In genomic region chr13:24830756-24831352, GRCm38 (mm10) we compare ENCODE assay signal across 8 mouse cellular contexts. TPM values are rescaled to one million over a fixed set of nuclear protein-coding genes. Genes with fewer than 3 reads are reported as not detected.
DNase-seq lines count a peak whose midpoint lies in the region; ATAC-seq and TF ChIP-seq lines count a peak whose summit lies in the region.

No protein-coding gene starts in this region.

- peak overlapping the region; percentile 92 for H3K27ac ChIP-seq in kidney, embryonic 16.5 days (ENCODE audit: low read length)
- peak overlapping the region; percentile 94 for H3K27ac ChIP-seq in bone marrow, adult 2 months (ENCODE audit: control insufficient read depth, insufficient read depth, low read depth, low read length, poor library complexity)
- peak overlapping the region; percentile 96 for H3K27ac ChIP-seq in heart, embryonic 14.5 days (replicated peaks in 1 of 2; ENCODE audit: control insufficient read depth in 1 of 2, insufficient read depth in 1 of 2, low read depth in 2 of 2, low read length in 2 of 2)
- H3K27ac ChIP-seq in liver, embryonic 13.5 days, result peak overlapping the region; percentile 96

- peak overlapping the region; percentile 65 for H3K4me2 ChIP-seq in kidney, embryonic 16.5 days (replicated peaks; ENCODE audit: low read depth, low read length)
- H3K4me2 ChIP-seq in heart, embryonic 14.5 days (ENCODE audit: low read length), result peak overlapping the region; percentile 91
- H3K4me2 ChIP-seq in liver, embryonic 13.5 days, result peak overlapping the region; percentile 82

- peak overlapping the region; percentile 88 for H3K4me3 ChIP-seq in kidney, embryonic 16.5 days (ENCODE audit: low read length)
- H3K4me3 ChIP-seq in bone marrow, adult 2 months (replicated peaks; ENCODE audit: control insufficient read depth, low read depth, low read length), result peak overlapping the region; percentile 98
- H3K4me3 ChIP-seq in heart, embryonic 14.5 days (ENCODE audit: control insufficient read depth in 1 of 2, insufficient read depth in 1 of 2, low read depth in 1 of 2, low read length in 2 of 2), result peak overlapping the region; percentile 72 to 97
- H3K4me3 ChIP-seq in liver, embryonic 13.5 days (replicated peaks), result peak overlapping the region; percentile 97

- no peak for DNase-seq in kidney, postnatal 25 days
- DNase-seq in liver, embryonic 13.5 days, result no peak
- DNase-seq in splenic B cell, adult 2 months (ENCODE audit: low read depth, low spot score), result peak; percentile 41
- DNase-seq in adrenal gland, adult 8-10 months, result no peak
- no peak for DNase-seq in urinary bladder, postnatal 25 days (ENCODE audit: low spot score)

- H3K4me1 ChIP-seq in kidney, embryonic 16.5 days (ENCODE audit: insufficient read depth, low read length), result peaks cover 25% of the 10 kb centered on the region
- no peaks in the 10 kb centered on the region for H3K4me1 ChIP-seq in bone marrow, adult 2 months (ENCODE audit: control insufficient read depth, insufficient read depth, low read length)
- peaks cover 8 to 39% of the 10 kb centered on the region in 2 experiments for H3K4me1 ChIP-seq in heart, embryonic 14.5 days (ENCODE audit: control insufficient read depth in 2 of 2, insufficient read depth in 2 of 2, low read length in 2 of 2)
- peaks cover 42% of the 10 kb centered on the region for H3K4me1 ChIP-seq in liver, embryonic 13.5 days (replicated peaks)

- H3K27me3 ChIP-seq in kidney, embryonic 16.5 days (ENCODE audit: insufficient read depth, low read length), result no peaks in the 10 kb centered on the region
- no peaks in the 10 kb centered on the region for H3K27me3 ChIP-seq in heart, embryonic 14.5 days (ENCODE audit: control insufficient read depth, insufficient read depth, low read length)
- no peaks in the 10 kb centered on the region for H3K27me3 ChIP-seq in liver, embryonic 13.5 days
- H3K27me3 ChIP-seq in splenic B cell, adult 2 months (ENCODE audit: control insufficient read depth, insufficient read depth, low read length, poor library complexity, severe bottlenecking), result no peaks in the 10 kb centered on the region

- TF ChIP-seq CTCF in bone marrow, adult 2 months (IDR thresholded peaks at IDR 0.05; ENCODE audit: control insufficient read depth, insufficient read depth, low read length), result no peak

- no peak for ATAC-seq in kidney, embryonic 16.5 days (ENCODE audit: low FRiP score, low TSS enrichment)
- no peak for ATAC-seq in heart, embryonic 14.5 days (ENCODE audit: insufficient number of reproducible peaks, insufficient read depth, low FRiP score, low read depth)
- peak; percentile 10; the same call in 1 of the 2 replicates for ATAC-seq in liver, embryonic 13.5 days (ENCODE audit: low read depth)

- H3K36me3 ChIP-seq in kidney, embryonic 16.5 days (ENCODE audit: insufficient read depth, low read length), result peaks cover 3% of the 10 kb centered on the region; the same call in 1 of the 2 replicates
- H3K36me3 ChIP-seq in heart, embryonic 14.5 days (ENCODE audit: control insufficient read depth, insufficient read depth, low read length), result peaks cover 10% of the 10 kb centered on the region; the same call in 1 of the 2 replicates
- peaks cover 9% of the 10 kb centered on the region for H3K36me3 ChIP-seq in liver, embryonic 13.5 days
- no peaks in the 10 kb centered on the region for H3K36me3 ChIP-seq in splenic B cell, adult 2 months (ENCODE audit: control insufficient read depth, insufficient read depth, low read length, poor library complexity, severe bottlenecking)

- TF ChIP-seq POLR2A in bone marrow, adult 2 months (IDR thresholded peaks at IDR 0.05; ENCODE audit: borderline replicate concordance, control insufficient read depth, low read depth, low read length), result no peak

- H3K9me3 ChIP-seq in kidney, embryonic 16.5 days (ENCODE audit: low read length), result no peaks in the 10 kb centered on the region
- H3K9me3 ChIP-seq in heart, embryonic 14.5 days (ENCODE audit: control insufficient read depth, low read length), result no peaks in the 10 kb centered on the region
- H3K9me3 ChIP-seq in liver, embryonic 13.5 days (replicated peaks), result no peaks in the 10 kb centered on the region

- 1% methylated on average over 20 of the region's 20 CpGs for WGBS in kidney, embryonic 16.5 days
- WGBS in bone marrow, adult 2 months, result 1% methylated on average over 20 of the region's 20 CpGs
- under 1% methylated on average over 20 of the region's 20 CpGs for WGBS in heart, embryonic 14.5 days
- 1% methylated on average over 20 of the region's 20 CpGs for WGBS in liver, embryonic 13.5 days (ENCODE audit: insufficient replicate concordance)

- H3K9ac ChIP-seq in kidney, embryonic 16.5 days (replicated peaks; ENCODE audit: low read length), result peak overlapping the region; percentile 95
- peak overlapping the region; percentile 86 for H3K9ac ChIP-seq in heart, embryonic 14.5 days (ENCODE audit: low read length)
- H3K9ac ChIP-seq in liver, embryonic 13.5 days, result peak overlapping the region; percentile 97

RNA-seq across cellular contexts. Expression of gene Acot13, which starts 0.5 kb away (rescaled TPM):
- polyA plus RNA-seq in kidney, embryonic 16.5 days (2015; fragmentation: Nextera tagmentation; extraction: Ambion mirVana), result 112 and 121 TPM in 2 replicates
- 19.8 and 37.3 TPM in 2 replicates for polyA plus RNA-seq in bone marrow, adult 2 months (2011; ENCODE audit: insufficient read depth, insufficient read length, low replicate concordance, missing spikeins)
- polyA plus RNA-seq in heart, embryonic 14.5 days (2014; fragmentation: Nextera tagmentation; extraction: Ambion mirVana), result 312 and 318 TPM in 2 replicates
- polyA plus RNA-seq in liver, embryonic 13.5 days (2015; fragmentation: Nextera tagmentation; extraction: Ambion mirVana), result 66.4 and 68.0 TPM in 2 replicates
- 10 to 100 TPM; 56.4 to 70.2 (median 59.6) TPM for total RNA-seq in adrenal gland, adult 8-10 months (2022)

RNA-seq across cellular contexts. Expression of gene Tdp2, which starts 0.6 kb away (rescaled TPM):
- polyA plus RNA-seq in kidney, embryonic 16.5 days (2015; fragmentation: Nextera tagmentation; extraction: Ambion mirVana), result 62.1 and 62.5 TPM in 2 replicates
- polyA plus RNA-seq in bone marrow, adult 2 months (2011; ENCODE audit: insufficient read depth, insufficient read length, low replicate concordance, missing spikeins), result 26.5 and 37.7 TPM in 2 replicates
- 31.4 and 32.0 TPM in 2 replicates for polyA plus RNA-seq in heart, embryonic 14.5 days (2014; fragmentation: Nextera tagmentation; extraction: Ambion mirVana)
- 29.4 and 36.7 TPM in 2 replicates for polyA plus RNA-seq in liver, embryonic 13.5 days (2015; fragmentation: Nextera tagmentation; extraction: Ambion mirVana)
- total RNA-seq in adrenal gland, adult 8-10 months (2022), result 10 to 100 TPM; 25.7 to 39.9 (median 31.0) TPM

RNA-seq across cellular contexts. Expression of gene D130043K22Rik, which starts 14.1 kb away (rescaled TPM):
- polyA plus RNA-seq in kidney, embryonic 16.5 days (2015; fragmentation: Nextera tagmentation; extraction: Ambion mirVana), result 0.76 and 1.4 TPM in 2 replicates
- not detected in 2 replicates for polyA plus RNA-seq in bone marrow, adult 2 months (2011; ENCODE audit: insufficient read depth, insufficient read length, low replicate concordance, missing spikeins)
- 0.04 and 0.15 TPM in 2 replicates for polyA plus RNA-seq in heart, embryonic 14.5 days (2014; fragmentation: Nextera tagmentation; extraction: Ambion mirVana)
- polyA plus RNA-seq in liver, embryonic 13.5 days (2015; fragmentation: Nextera tagmentation; extraction: Ambion mirVana), result 0.13 and 0.16 TPM in 2 replicates
- total RNA-seq in adrenal gland, adult 8-10 months (2022), result 1 to 10 TPM in 3 of 4 experiments, under 1 TPM in 1; 0.67 to 2.9 (median 1.6) TPM

RNA-seq across cellular contexts. Expression of gene BC005537, which starts 29.4 kb away (rescaled TPM):
- polyA plus RNA-seq in kidney, embryonic 16.5 days (2015; fragmentation: Nextera tagmentation; extraction: Ambion mirVana), result 14.2 and 17.1 TPM in 2 replicates
- 67.8 and 76.9 TPM in 2 replicates for polyA plus RNA-seq in bone marrow, adult 2 months (2011; ENCODE audit: insufficient read depth, insufficient read length, low replicate concordance, missing spikeins)
- polyA plus RNA-seq in heart, embryonic 14.5 days (2014; fragmentation: Nextera tagmentation; extraction: Ambion mirVana), result 19.0 and 22.6 TPM in 2 replicates
- polyA plus RNA-seq in liver, embryonic 13.5 days (2015; fragmentation: Nextera tagmentation; extraction: Ambion mirVana), result 9.5 and 9.6 TPM in 2 replicates
- 100 to 1,000 TPM; 194 to 209 (median 205) TPM for total RNA-seq in adrenal gland, adult 8-10 months (2022)
